Mouse (Mus musculus) urinary bladder, postnatal 4 days (tissue): ENCODE measurements around the gene Hoxd10.
A peak's percentile ranks its signal among the peaks of the same experiment; 100 is the strongest.

ENCODE experiments used
- DNase-seq, 2 experiments: peaks; one replicate each; pipeline ENCODE4 v3.0.0; 2021 to 2022; ENCODE audit warnings: low spot score in 2 of 2

The Hoxd10 gene

GRCm38 (mm10) chr2:74730331-74730730 is 38.6 kb downstream of the Hoxd10 start:
- DNase-seq, result no peak

- DNase-seq, result no peak
These were observed 39.3 kb downstream of the Hoxd10 start for GRCm38 (mm10) chr2:74731055-74731454.

GRCm38 (mm10) chr2:74731799-74732512 is 40.2 kb downstream of the Hoxd10 start:
- no peak for DNase-seq

GRCm38 (mm10) chr2:74732513-74733316 is 41.0 kb downstream of the Hoxd10 start:
- DNase-seq, result no peak

DNA sequence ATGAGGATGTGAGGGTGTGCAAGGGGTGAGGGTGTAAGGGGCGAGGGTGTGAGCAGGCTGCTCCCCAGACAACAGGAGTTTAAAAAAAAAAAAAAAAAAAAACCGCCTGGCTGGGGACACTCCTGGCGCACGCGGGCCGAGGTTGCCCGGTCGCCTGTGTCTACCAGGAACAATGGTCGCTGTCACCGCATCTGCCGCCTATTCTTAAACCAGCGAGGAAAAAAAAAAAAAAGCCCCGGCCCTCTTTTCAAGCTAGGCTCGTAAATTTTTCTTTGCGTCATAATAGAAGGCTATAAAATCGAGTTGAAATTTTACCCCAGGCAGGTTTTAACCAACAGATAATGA is 41.6 kb downstream of the Hoxd10 start:
- DNase-seq, result no peak

DNA sequence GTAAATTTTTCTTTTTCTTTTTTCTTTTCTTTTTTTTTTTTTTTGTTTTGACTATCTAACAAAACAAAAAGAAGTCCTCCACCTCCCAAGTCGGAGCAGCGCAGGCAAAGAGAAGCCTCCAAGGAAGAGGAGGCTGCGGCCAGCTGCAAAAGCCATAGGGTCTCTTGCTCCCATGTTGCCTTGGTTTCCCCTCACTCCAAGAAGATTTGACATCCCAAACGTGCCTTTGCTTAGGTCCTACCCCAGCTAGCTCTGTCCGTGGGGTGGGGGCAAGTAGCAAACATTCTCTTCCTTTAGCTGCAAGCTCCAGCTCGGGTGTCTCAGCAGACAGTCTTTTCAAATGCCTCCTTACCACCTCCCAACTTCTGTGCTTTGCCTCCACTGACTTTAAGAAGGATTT is 42.0 kb downstream of the Hoxd10 start:
- DNase-seq, result no peak

DNA sequence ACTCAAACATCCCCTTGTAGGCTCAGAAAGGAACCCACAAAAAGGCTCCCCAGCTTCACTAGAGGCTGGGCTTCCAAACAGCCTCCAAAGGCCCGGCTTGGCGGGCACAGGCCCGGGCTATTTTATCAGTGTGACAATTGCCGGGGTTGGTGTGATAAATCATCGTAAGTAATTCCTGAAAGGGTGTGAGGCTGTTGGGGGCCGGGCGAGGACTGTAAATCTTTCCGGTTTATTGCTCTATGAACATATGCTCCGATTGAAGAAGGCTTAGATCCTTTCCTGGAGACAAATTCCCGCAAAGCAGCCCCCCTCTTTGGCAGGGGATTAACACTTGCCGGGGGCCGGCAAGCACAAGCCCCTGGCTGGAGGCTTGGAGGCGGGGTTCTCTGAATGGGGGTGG is 42.7 kb downstream of the Hoxd10 start:
- no peak for DNase-seq

DNA sequence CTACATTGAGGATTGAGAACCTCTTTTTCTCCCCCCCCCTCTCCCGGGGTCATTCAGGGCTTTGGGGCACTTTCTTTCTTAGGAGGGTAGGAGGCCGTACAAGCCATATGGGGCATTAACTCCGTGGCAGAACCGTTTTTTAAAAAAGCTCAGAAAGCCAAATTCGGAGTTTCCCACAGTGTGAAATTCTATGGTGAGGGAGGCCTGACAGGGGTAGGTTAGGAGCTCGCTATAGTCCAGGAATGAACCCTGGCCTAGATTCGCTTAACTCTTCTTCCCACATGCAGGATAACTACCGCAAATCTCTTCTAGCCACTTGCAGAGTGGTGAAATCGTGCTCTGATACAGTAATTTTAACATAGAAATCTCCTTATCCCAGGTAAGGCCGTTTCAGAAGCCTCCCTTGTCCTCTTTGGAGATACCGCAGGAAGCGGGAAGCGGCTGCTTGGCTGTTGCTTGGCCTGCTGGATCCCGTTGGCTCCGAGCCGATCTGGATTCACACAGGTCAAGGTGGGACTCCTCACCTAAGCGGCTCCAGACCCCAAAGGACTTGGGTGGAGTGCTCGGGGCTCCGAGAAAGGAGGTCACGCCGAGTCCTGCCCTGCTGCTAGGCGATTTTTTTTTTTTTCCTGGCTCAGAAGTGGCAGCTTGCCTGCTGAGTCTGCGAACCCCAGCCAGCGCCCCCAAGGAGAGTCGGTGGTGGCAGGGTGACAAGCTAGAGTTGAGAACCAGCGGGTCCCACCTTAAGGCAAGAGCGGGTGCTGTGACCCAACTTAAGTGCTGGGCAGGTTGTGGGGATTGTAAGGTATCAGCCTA is 43.5 kb downstream of the Hoxd10 start:
- no peak for DNase-seq

GRCm38 (mm10) chr2:74735851-74736687 is 44.3 kb downstream of the Hoxd10 start:
- no peak for DNase-seq

DNA sequence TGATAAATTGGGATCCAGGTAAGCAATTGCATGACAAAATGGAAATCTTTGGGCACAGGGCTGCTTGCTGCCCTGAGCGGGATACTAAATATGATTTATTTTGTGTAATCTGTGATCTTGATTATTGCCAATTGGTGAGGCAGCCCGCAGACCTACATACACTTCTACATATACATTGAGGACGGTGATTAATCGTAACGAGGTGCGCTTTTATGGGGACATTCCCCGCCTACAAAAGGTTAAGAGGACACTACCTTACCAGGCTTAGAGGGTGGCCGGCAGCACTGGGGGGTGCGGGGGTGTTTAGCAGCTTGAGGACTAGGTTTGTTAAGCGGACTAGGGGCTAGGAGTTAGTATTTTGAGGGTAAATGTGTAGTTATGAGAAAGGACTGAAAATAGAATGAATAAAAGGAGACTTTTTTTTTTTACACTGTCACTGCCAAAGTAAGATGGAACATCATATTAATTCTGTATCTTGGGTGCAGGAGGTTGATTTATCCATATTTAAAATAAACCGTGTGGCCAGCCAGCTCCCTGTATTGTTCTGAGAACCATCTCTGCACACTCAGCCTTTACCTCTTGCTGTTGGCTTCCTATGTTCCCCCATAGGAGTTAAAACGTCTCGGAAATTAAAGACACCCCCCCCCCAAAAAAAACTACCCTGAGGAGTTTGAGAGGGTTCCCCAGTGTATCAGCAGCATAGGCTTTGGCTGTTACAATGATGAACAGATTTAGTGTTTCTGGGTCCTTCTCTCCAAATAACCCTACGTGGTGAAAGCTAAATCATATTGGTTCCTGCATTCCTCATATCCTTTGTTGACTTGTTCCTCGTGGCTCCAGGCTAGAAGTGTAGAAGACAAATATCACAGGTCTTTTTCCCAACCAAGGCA is 45.2 kb downstream of the Hoxd10 start:
- no peak for DNase-seq

- no peak for DNase-seq
These were observed 45.9 kb downstream of the Hoxd10 start for GRCm38 (mm10) chr2:74737578-74738070.

GRCm38 (mm10) chr2:74738623-74739475 is 47.1 kb downstream of the Hoxd10 start:
- no peak for DNase-seq

GRCm38 (mm10) chr2:74739476-74739800 is 47.7 kb downstream of the Hoxd10 start:
- no peak for DNase-seq

DNA sequence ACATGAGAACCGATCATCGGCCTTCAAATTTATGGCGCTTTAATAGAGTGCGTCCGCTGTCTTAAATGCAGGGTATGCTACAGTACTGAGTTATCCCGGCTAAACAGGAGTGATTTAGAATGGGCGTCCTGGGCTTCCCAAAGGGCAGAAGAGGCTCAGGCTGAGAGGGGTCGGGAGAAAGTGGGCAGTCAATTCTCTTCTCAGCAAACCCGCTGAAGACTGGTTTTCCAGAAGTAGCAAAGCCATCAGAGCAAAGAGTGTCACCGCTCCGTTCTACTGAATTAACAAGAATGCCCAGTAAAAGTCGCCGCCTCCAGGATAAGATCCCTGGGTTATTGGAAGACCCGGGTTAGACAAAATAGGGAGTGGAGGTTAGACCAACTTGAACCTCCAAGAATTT is 48.1 kb downstream of the Hoxd10 start:
- DNase-seq, result no peak

DNA sequence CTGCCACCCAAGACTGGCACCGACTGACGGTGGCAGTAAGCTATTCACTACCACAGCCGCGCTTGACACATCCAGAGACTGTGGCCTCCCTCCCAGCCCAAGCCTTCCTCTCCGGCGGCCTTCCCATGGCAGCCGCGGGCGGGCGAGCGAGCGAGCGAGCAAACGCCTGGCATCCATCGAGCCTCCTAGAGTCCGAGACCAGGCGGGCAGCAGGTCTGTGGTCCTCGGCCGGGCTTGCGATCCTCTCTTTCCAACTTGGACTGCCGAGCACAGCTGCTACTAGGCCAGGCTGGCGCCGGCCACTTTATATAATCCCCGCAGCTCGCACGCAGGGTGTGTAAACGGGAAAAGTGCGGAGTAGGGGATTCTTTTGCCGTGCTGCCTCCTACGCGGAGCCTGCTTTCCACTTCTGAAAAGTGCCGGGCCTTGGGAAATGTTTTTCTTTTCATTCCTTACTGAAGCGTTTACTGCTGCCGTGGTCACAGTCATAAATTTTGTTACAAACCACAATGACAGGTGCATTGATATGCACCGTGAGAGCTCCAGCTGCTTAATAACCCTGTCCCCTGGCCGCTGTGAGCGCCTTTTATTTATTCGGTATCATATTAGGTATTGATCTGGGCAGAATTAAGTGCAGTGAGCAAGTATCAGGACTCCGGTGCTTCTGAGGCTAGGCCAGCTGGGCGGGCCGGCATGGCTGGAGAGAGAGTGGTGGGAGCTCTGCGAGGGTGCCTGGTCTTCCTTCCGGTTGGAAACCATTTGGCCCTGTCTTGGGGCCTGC is 48.8 kb downstream of the Hoxd10 start:
- peak in 1 of 2 experiments; percentile 58 for DNase-seq

- no peak for DNase-seq
These were observed 49.7 kb downstream of the Hoxd10 start for GRCm38 (mm10) chr2:74741252-74741978.

DNA sequence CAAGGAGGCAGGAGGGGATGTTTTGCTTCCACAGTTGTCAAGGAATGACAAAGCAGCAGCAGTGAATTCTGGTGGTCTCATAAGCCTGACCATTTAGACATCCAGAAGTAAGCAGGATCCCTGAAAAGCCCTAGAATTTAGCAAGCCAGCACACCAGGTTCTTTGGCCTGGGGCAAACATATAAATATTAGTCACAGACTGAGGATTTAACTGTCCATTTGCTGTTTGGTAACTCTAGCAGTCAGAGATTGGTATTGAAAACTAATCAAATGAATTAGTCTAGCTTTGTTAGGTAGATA is 50.2 kb downstream of the Hoxd10 start:
- DNase-seq, result no peak
